Mouse (Mus musculus) CH12.LX (cell line): Measurements from ENCODE around the gene Gm49333. TPM values are rescaled to one million over a fixed set of nuclear protein-coding genes. Genes with fewer than 3 reads are reported as not detected.
A peak's percentile ranks its signal among the peaks of the same experiment; 100 is the strongest.

Source experiments
- DNase-seq: peaks from one replicate; pipeline ENCODE4 v3.0.0-alpha.2; 2013; ENCODE audit errors: extremely low read depth
- H3K27ac ChIP-seq: 2 replicates; pipeline ENCODE4 v1.5.1; 2012; ENCODE audit warnings: low read depth, mild to moderate bottlenecking, control low read depth, moderate library complexity; ENCODE audit not compliant: insufficient read depth
- H3K27me3 ChIP-seq: replicated peaks from 2 replicates; pipeline ENCODE3; 2012; ENCODE audit warnings: inconsistent platforms
- H3K36me3 ChIP-seq, 2 experiments: replicated peaks in 1 of 2; 2 replicates each; pipeline versions ENCODE3 to v1.6.1; 2012; ENCODE audit warnings: inconsistent platforms in 1 of 2, low read length in 1 of 2, mild to moderate bottlenecking in 1 of 2, mixed read lengths in 1 of 2, moderate library complexity in 1 of 2; ENCODE audit not compliant: control insufficient read depth in 1 of 2, insufficient read depth in 1 of 2
- H3K4me1 ChIP-seq, 2 experiments: 2 replicates each; pipeline ENCODE4 v1.6.1; 2012; ENCODE audit warnings: inconsistent platforms in 1 of 2, moderate library complexity in 1 of 2; ENCODE audit not compliant: insufficient read depth in 2 of 2, control insufficient read depth in 1 of 2
- H3K4me2 ChIP-seq: 2 replicates; pipeline ENCODE4 v1.6.1; 2012; ENCODE audit warnings: low read depth, mild to moderate bottlenecking, control low read depth; ENCODE audit not compliant: poor library complexity, insufficient read depth, severe bottlenecking
- H3K4me3 ChIP-seq, 3 experiments: fragments of 150-350 bp in 1 of 3; sonication (generic) in 1 of 3; replicated peaks in 1 of 3; 2 replicates each; pipeline versions ENCODE3 to v1.5.1; 2011 to 2012; ENCODE audit warnings: low read depth in 2 of 3, low read length in 2 of 3, mild to moderate bottlenecking in 2 of 3, moderate library complexity in 2 of 3, control low read depth in 1 of 3, improper control_type of control experiment in 1 of 3, inconsistent platforms in 1 of 3, mixed read lengths in 1 of 3; ENCODE audit not compliant: poor library complexity in 1 of 3
- H3K79me2 ChIP-seq: replicated peaks from 2 replicates; pipeline ENCODE4 v1.6.1; 2012; ENCODE audit warnings: mild to moderate bottlenecking, moderate library complexity; ENCODE audit not compliant: control insufficient read depth, poor library complexity, insufficient read depth, severe bottlenecking; ENCODE audit errors: extremely low read depth
- H3K9ac ChIP-seq: 2 replicates; pipeline ENCODE4 v1.6.1; 2012; ENCODE audit warnings: low read depth, mild to moderate bottlenecking, control low read depth, moderate library complexity; ENCODE audit not compliant: insufficient read depth
- H3K9me3 ChIP-seq: replicated peaks from 2 replicates; pipeline ENCODE3; 2012; ENCODE audit warnings: low read length, inconsistent platforms, mixed read lengths
- CHD1 ChIP-seq: IDR thresholded peaks from 2 replicates; pipeline ENCODE4 v1.6.1; 2012; ENCODE audit warnings: low read depth, low read length, improper control_type of control experiment, inconsistent platforms
- CTCF ChIP-seq, 2 experiments: IDR thresholded peaks in 1 of 2; conservative IDR thresholded peaks in 1 of 2; 2 replicates each; pipeline ENCODE4 v1.5.1; 2011 to 2012; ENCODE audit warnings: low read depth in 2 of 2, low read length in 2 of 2, improper control_type of control experiment in 1 of 2, inconsistent platforms in 1 of 2, mild to moderate bottlenecking in 1 of 2, moderate library complexity in 1 of 2
- E2F4 ChIP-seq: IDR thresholded peaks from 2 replicates; pipeline ENCODE4 v1.6.1; 2011; ENCODE audit warnings: low read depth, low read length, improper control_type of control experiment; ENCODE audit not compliant: insufficient replicate concordance
- EP300 ChIP-seq: IDR thresholded peaks from 2 replicates; pipeline ENCODE4 v1.6.1; 2011; ENCODE audit warnings: low read length, improper control_type of control experiment
- HCFC1 ChIP-seq: IDR thresholded peaks from 2 replicates; pipeline ENCODE4 v1.6.1; 2012; ENCODE audit warnings: low read depth, mild to moderate bottlenecking, inconsistent platforms, low read length, improper control_type of control experiment
- IRF4 ChIP-seq: IDR thresholded peaks from 2 replicates; pipeline ENCODE4 v1.6.1; 2014; ENCODE audit warnings: low read depth, mild to moderate bottlenecking, inconsistent platforms, low read length, improper control_type of control experiment
- JUND ChIP-seq: conservative IDR thresholded peaks from 2 replicates; pipeline ENCODE4 v1.6.1; 2011; ENCODE audit warnings: low read depth, low read length, improper control_type of control experiment
- MAX ChIP-seq: IDR thresholded peaks from 2 replicates; pipeline ENCODE4 v1.6.1; 2011; ENCODE audit warnings: low read length, improper control_type of control experiment
- MXI1 ChIP-seq: IDR thresholded peaks from 2 replicates; pipeline ENCODE4 v1.6.1; 2011; ENCODE audit warnings: mild to moderate bottlenecking, low read depth, low read length, improper control_type of control experiment
- POLR2A ChIP-seq: IDR thresholded peaks from 2 replicates; pipeline ENCODE4 v1.6.1; 2011; ENCODE audit warnings: low read depth, mild to moderate bottlenecking, improper control_type of control experiment, low read length
- POLR2AphosphoS2 ChIP-seq: IDR thresholded peaks from 2 replicates; pipeline ENCODE4 v1.6.1; 2011; ENCODE audit warnings: low read depth, low read length, improper control_type of control experiment
- RCOR1 ChIP-seq: conservative IDR thresholded peaks from 2 replicates; pipeline ENCODE4 v1.6.1; 2012; ENCODE audit warnings: low read depth, mild to moderate bottlenecking, inconsistent platforms, low read length, improper control_type of control experiment
- SIN3A ChIP-seq: IDR thresholded peaks from 2 replicates; pipeline ENCODE4 v1.6.1; 2012; ENCODE audit warnings: low read length, improper control_type of control experiment, inconsistent platforms
- SMC3 ChIP-seq: IDR thresholded peaks from 2 replicates; pipeline ENCODE4 v1.6.1; 2011; ENCODE audit warnings: low read depth, low read length, improper control_type of control experiment
- TBP ChIP-seq: conservative IDR thresholded peaks from 2 replicates; pipeline ENCODE4 v1.6.1; 2011; ENCODE audit warnings: low read depth, low read length, improper control_type of control experiment
- UBTF ChIP-seq: IDR thresholded peaks from 2 replicates; pipeline ENCODE4 v1.6.1; 2012; ENCODE audit warnings: low read depth, mild to moderate bottlenecking, inconsistent platforms, low read length, improper control_type of control experiment, moderate library complexity
- USF1 ChIP-seq: IDR thresholded peaks from 2 replicates; pipeline ENCODE4 v1.6.1; 2014; ENCODE audit warnings: low read depth, mild to moderate bottlenecking, inconsistent platforms, low read length, improper control_type of control experiment
- USF2 ChIP-seq: conservative IDR thresholded peaks from 2 replicates; pipeline ENCODE4 v1.6.1; 2011; ENCODE audit warnings: low read depth, low read length, improper control_type of control experiment
- ZC3H11A ChIP-seq: IDR thresholded peaks from 2 replicates; pipeline ENCODE4 v1.6.1; 2012; ENCODE audit warnings: low read depth, mild to moderate bottlenecking, inconsistent platforms, low read length, improper control_type of control experiment
- ZKSCAN1 ChIP-seq: IDR thresholded peaks from 2 replicates; pipeline ENCODE4 v1.6.1; 2012; ENCODE audit warnings: low read depth, inconsistent platforms, low read length, improper control_type of control experiment, borderline replicate concordance
- ZMIZ1 ChIP-seq: IDR thresholded peaks from 2 replicates; pipeline ENCODE4 v1.6.1; 2012; ENCODE audit warnings: low read depth, mild to moderate bottlenecking, inconsistent platforms, low read length, improper control_type of control experiment
- ZNF384 ChIP-seq: IDR thresholded peaks from 2 replicates; pipeline ENCODE4 v1.6.1; 2012; ENCODE audit warnings: low read depth, low read length, improper control_type of control experiment, inconsistent platforms
- dilution Hi-C: fragments of 300-500 bp; cut with MboI; formaldehyde crosslinking; loops from 2 replicates; pipeline ENCODE4 v1.14.3; 2020; ENCODE audit warnings: low sequenced_read_pairs; ENCODE audit not compliant: extremely low pct_unique_long_range_greater_than_20kb, extremely low pct_ligation_motif_present
- in situ Hi-C: fragments of 300-500 bp; cut with MboI; formaldehyde crosslinking; loops from 3 replicates; pipeline ENCODE4 v1.14.3; 2019; ENCODE audit warnings: low sequenced_read_pairs, low pct_ligation_motif_present, low pct_unique_long_range_greater_than_20kb, mixed read lengths
- polyA plus RNA-seq: library from polyadenylated mRNA; unstranded; fragments of >175 nt; gene quantifications from 2 replicates; pipeline ENCODE4 v1.2.1, GENCODE M21; 2012; ENCODE audit warnings: low read depth; ENCODE audit not compliant: insufficient read length
- total RNA-seq, 2 experiments: library from RNA; depleted of rRNA; stranded (reverse); fragments of 300-350 nt in 1 of 2; fragments of >200 nt in 1 of 2; gene quantifications; 2 replicates each; pipeline ENCODE4 v1.2.3; 2012 to 2014

The Gm49333 gene
- total and polyA plus RNA-seq, 3 experiments, result not detected

DNA sequence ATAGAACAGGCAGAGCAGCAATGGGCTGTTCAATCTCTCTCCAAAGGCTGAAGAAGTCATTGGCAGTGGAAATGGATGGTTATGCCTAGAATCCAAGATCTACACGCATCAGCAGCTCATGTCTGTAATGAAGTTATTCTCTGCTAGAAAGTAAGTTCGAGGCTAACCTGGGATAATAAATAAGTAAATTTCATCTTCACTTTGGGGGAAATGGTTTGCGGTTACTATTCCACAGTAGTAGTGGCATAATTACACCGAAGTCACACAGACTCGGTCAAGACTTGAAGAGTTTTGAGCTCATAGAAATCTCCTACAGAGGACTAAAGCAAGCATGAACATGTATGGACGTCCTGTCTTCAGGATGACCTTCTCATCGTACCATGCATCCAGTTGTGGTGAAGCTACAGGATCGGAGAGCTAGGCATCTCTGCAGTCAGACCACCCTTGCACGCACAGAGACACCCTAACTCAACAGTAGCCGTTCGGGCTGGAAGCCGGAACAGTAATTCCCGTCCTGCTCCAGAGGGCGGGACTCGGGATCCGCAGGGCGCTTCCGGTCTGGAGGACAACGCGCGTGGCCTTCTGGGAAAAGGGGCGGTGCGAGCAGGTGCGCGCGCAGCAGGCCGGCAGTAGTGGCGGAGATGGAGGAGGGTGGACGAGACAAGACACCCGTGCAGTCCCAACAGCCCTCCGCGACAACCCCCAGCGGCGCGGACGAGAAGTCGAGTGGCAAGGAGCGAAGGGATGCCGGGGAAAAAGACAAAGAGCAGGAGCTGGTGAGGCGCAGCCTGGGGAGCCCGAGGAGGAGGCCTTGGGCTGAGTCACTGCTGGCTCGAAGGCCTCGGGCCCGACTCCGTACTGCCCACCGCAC is 39.9 kb downstream of the Gm49333 start, which contains the start of gene Psmd2 (continued):
- TF ChIP-seq SMC3 (no peak), IRF4 (peak; percentile 86), JUND (no peak), USF2 (no peak), MAX (peak; percentile 84), HCFC1 (peak; percentile 94), POLR2AphosphoS2 (peak; percentile 96), CHD1 (no peak), SIN3A (peak; percentile 98)

DNA sequence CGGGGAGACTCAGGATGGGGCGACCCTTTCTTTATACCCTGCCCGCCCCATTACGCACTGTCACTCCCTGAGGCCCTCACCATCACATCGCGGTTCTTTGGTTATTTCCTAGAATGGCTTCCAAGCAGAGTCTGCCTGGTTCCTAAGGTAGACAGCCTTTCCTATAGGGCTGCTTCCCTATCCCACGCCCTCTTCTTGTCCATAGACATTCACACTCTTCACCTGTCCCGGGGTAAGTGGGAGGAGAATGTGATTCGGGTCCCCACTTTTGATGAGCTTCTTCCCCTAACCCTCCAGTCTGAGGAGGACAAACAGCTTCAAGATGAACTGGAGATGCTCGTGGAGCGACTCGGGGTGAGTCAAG is 40.5 kb downstream of the Gm49333 start:
- Histone ChIP-seq H3K9ac (peak overlapping the region; percentile 73), H3K4me1 (peaks cover 2 to 13% of the 10 kb centered on the region in 2 experiments; a peak in 3 of 4 replicates), H3K4me2 (peak overlapping the region; percentile 89; the same call in 1 of the 2 replicates), H3K36me3 (peaks cover 25 to 35% of the 10 kb centered on the region in 2 experiments), H3K4me3 (peak overlapping the region; percentile 71 to 97 (median 76)), H3K79me2 (peaks cover 24% of the 10 kb centered on the region), H3K27ac (0 out of 2 replicates have a peak overlapping the region, but pooled peaks have one; percentile 2), H3K27me3 (no peaks in the 10 kb centered on the region), H3K9me3 (no peaks in the 10 kb centered on the region)
- dilution Hi-C loops, result no loop called here
- in situ Hi-C loops, result no loop called here
- DNase-seq, result no peak
- TF ChIP-seq IRF4 (no peak), ZNF384 (no peak), MXI1 (0 out of 2 replicates have a peak, but pooled peaks have one; percentile 6), POLR2AphosphoS2 (no peak), MAX (no peak), ZMIZ1 (no peak), UBTF (no peak), ZC3H11A (no peak), POLR2A (no peak), CHD1 (0 out of 2 replicates have a peak, but pooled peaks have one; percentile 63), E2F4 (0 out of 2 replicates have a peak, but pooled peaks have one; percentile 4), HCFC1 (no peak), ZKSCAN1 (0 out of 2 replicates have a peak, but pooled peaks have one; percentile 2), RCOR1 (no peak), USF1 (no peak), CTCF (conservative IDR thresholded peaks at IDR 0.05 in 1 of 2, IDR thresholded peaks at IDR 0.05 in 1 of 2; ENCODE audit: low read depth in 2 of 2, low read length in 2 of 2) (no peak), TBP (no peak), EP300 (no peak)
